Mouse (Mus musculus) limb, embryonic 13.5 days (tissue): ENCODE results near the gene Ninj2. TPM values are rescaled to one million over a fixed set of nuclear protein-coding genes. Genes with fewer than 3 reads are reported as not detected.
A peak's percentile ranks its signal among the peaks of the same experiment; 100 is the strongest.

Experiments used
- ATAC-seq: fragments of 200-750 bp; cut with Nextera tagmentation; 2 replicates; pipeline ENCODE4 v1.8.0; 2017; ENCODE audit warnings: low read depth, moderate number of reproducible peaks, moderate TSS enrichment; ENCODE audit not compliant: low FRiP score
- H3K27ac ChIP-seq: fragments of 300-500 bp; sonication (generic); 2 replicates; pipeline ENCODE4 v1.5.1; 2015; ENCODE audit warnings: inconsistent platforms, mild to moderate bottlenecking, moderate library complexity
- H3K27me3 ChIP-seq: fragments of 300-500 bp; sonication (generic); 2 replicates; pipeline ENCODE4 v1.6.1; 2015; ENCODE audit warnings: mild to moderate bottlenecking, inconsistent platforms
- H3K36me3 ChIP-seq: fragments of 300-500 bp; sonication (generic); 2 replicates; pipeline ENCODE4 v1.6.1; 2015; ENCODE audit warnings: inconsistent platforms, mild to moderate bottlenecking, moderate library complexity
- H3K4me1 ChIP-seq: fragments of 300-500 bp; sonication (generic); 2 replicates; pipeline ENCODE4 v1.6.1; 2015; ENCODE audit warnings: inconsistent platforms
- H3K4me2 ChIP-seq: fragments of 300-500 bp; sonication (generic); replicated peaks from 2 replicates; pipeline ENCODE4 v1.6.1; 2015; ENCODE audit warnings: inconsistent platforms, mild to moderate bottlenecking, moderate library complexity
- H3K4me3 ChIP-seq: fragments of 300-500 bp; sonication (generic); 2 replicates; pipeline ENCODE4 v1.5.1; 2015; ENCODE audit warnings: moderate library complexity, mild to moderate bottlenecking, inconsistent platforms
- H3K9ac ChIP-seq: fragments of 300-500 bp; sonication (generic); 2 replicates; pipeline ENCODE4 v1.6.1; 2015; ENCODE audit warnings: mild to moderate bottlenecking, inconsistent platforms
- H3K9me3 ChIP-seq: fragments of 300-500 bp; sonication (generic); 2 replicates; pipeline ENCODE4 v1.6.1; 2016; ENCODE audit warnings: inconsistent platforms
- WGBS: fragments of 180-500 bp; shearing (Covaris S2); methylation state at CpG from one replicate; pipeline ENCODE4 v1.1.7; 2015; 5-methylcytosine and 5-hydroxymethylcytosine counted together
- polyA plus RNA-seq: library from polyadenylated mRNA; unstranded; fragments of >200 nt; fragmentation: Nextera tagmentation; extraction: Ambion mirVana; gene quantifications from 2 replicates; pipeline ENCODE4 v1.2.1, GENCODE M21; 2015

The Ninj2 gene
- polyA plus RNA-seq, result 0.96 and 0.98 TPM in 2 replicates

- Histone ChIP-seq H3K9me3 (no peaks in the 10 kb centered on the region), H3K27ac (peak within 1 kb of the TSS; percentile 39; the same call in 1 of the 2 replicates), H3K4me1 (peaks cover 15% of the 10 kb centered on the region), H3K36me3 (no peaks in the 10 kb centered on the region), H3K4me2 (peak within 1 kb of the TSS; percentile 27; the same call in 1 of the 2 replicates), H3K27me3 (no peaks in the 10 kb centered on the region), H3K4me3 (no peak within 1 kb of the TSS), H3K9ac (no peak within 1 kb of the TSS)
- 56% methylated on average over 11 of the region's 11 CpGs for WGBS
- ATAC-seq, result no peak
Measured at GRCm38 (mm10) chr6:120093100-120093499, at the start of gene Ninj2. Gene Ninj2 (plus strand): TSS chr6:120093350.

DNA sequence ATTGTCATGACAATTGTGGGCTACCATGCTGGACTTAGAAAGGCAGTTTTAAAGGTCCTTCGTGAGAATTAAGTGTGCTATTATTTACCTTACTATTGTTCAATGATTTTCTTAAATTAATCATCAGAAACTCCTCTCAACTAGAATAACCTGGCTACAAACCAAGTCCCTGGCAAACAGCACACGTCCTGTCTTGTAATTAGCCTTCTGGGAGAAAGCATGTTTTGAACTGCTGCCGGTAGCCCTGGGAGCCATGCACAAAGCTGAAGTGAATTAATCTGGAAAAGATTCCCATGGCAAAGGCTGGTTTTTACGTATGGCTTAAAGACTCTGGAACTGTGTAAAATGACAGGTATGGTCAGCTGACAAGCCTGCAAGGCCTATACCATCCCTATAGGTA lies 47.7 kb upstream of the Ninj2 start:
- no peak overlapping the region for H3K4me2 ChIP-seq
- H3K27me3 ChIP-seq, result no peaks in the 10 kb centered on the region
- no peak overlapping the region for H3K27ac ChIP-seq
- H3K36me3 ChIP-seq, result no peaks in the 10 kb centered on the region
- H3K9ac ChIP-seq, result no peak overlapping the region
- no peak for ATAC-seq
- 0 out of 2 replicates have a peak, but pooled peaks cover 4% of the 10 kb centered on the region for H3K4me1 ChIP-seq
- no peak overlapping the region for H3K4me3 ChIP-seq
- H3K9me3 ChIP-seq, result no peaks in the 10 kb centered on the region
- WGBS, result 57% methylated on average over 4 of the region's 4 CpGs

DNA sequence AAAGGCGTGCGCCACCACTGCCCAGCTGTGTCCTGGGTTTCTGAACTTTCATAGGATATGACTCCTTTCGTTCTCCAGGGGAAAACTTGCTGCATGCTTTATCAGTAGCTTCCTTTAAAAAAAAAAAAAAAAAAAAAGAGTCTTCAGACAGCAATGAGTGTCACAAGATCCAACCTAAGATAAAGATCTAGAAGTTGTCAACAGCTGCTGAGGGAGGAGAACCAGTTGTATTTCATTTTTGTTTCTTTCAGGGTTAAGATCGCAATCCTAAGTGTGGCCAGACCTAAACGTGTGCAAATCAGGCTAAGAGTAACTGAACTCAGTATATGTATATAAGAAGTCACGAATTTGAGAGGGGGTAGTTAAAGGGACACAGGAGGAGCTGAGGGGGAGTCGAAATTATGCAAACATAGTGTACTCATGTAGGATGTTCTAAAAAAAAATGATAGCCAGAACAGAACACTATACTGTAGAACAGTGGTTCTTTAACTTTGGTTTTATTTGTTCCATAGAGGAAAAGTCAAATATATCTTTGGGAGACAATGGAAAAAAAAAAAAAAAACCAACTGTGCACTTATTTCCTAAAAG lies 45.4 kb upstream of the Ninj2 start:
- H3K36me3 ChIP-seq, result no peaks in the 10 kb centered on the region
- 68% methylated on average over 7 of the region's 7 CpGs for WGBS
- no peak overlapping the region for H3K4me3 ChIP-seq
- H3K9me3 ChIP-seq, result no peaks in the 10 kb centered on the region
- H3K4me1 ChIP-seq, result 0 out of 2 replicates have a peak, but pooled peaks cover 4% of the 10 kb centered on the region
- no peak overlapping the region for H3K4me2 ChIP-seq
- ATAC-seq, result no peak
- no peak overlapping the region for H3K9ac ChIP-seq
- no peaks in the 10 kb centered on the region for H3K27me3 ChIP-seq
- H3K27ac ChIP-seq, result no peak overlapping the region

- Histone ChIP-seq H3K4me2 (no peak overlapping the region), H3K36me3 (no peaks in the 10 kb centered on the region), H3K9ac (no peak overlapping the region), H3K27ac (no peak overlapping the region), H3K4me3 (no peak overlapping the region), H3K27me3 (no peaks in the 10 kb centered on the region), H3K9me3 (no peaks in the 10 kb centered on the region), H3K4me1 (no peaks in the 10 kb centered on the region)
- 80% methylated on average over 6 of the region's 6 CpGs for WGBS
- ATAC-seq, result no peak
Measured at GRCm38 (mm10) chr6:120054412-120054811, 38.7 kb upstream of the Ninj2 start.

DNA sequence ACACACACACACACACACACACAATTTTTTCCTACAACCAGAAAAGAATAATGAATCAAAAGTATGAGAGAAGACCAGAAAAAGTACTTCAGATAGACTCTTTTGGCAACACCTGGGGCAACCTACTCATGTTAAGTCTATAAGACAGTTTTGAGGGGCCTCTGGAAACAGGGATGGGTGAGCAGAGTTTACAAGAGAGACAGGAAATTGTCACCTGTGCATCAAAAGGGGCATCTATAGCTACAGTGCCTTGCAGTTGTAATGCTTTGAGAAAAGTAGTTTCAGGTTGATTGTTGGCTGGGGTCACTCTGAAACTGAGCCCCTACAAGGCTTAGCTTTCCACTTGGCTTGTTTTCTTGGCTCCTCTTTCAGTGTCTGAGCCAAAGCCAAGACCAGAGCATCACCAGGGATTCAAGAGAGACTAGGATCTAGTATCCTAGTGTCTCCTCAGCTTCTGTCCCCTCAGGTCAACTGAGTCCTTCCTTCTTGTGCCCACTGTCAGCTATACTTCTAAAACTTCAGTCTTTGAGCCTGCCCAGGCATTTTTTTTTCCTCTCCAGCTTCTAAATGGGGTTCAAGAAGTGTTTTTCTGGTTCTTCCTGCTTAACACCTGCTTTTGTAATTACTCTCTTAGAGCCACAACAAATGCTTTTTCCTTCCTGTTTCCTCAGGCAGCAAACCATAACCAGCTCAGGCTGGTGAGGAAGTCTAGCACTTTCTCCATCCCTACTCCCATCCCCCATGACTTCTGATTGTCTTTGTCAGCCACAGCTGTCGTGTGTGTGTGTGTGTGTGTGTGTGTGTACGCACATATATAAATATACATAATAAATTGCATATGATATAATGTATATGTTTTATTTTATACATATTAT lies 37.2 kb upstream of the Ninj2 start:
- Histone ChIP-seq H3K9me3 (no peaks in the 10 kb centered on the region), H3K9ac (no peak overlapping the region), H3K36me3 (no peaks in the 10 kb centered on the region), H3K4me1 (no peaks in the 10 kb centered on the region), H3K27ac (no peak overlapping the region), H3K4me3 (no peak overlapping the region), H3K4me2 (no peak overlapping the region), H3K27me3 (no peaks in the 10 kb centered on the region)
- WGBS, result 75% methylated on average over 2 of the region's 2 CpGs
- ATAC-seq, result no peak

- Histone ChIP-seq H3K4me1 (no peaks in the 10 kb centered on the region), H3K4me2 (no peak overlapping the region), H3K4me3 (no peak overlapping the region), H3K36me3 (no peaks in the 10 kb centered on the region), H3K27ac (no peak overlapping the region), H3K9ac (no peak overlapping the region), H3K9me3 (no peaks in the 10 kb centered on the region), H3K27me3 (no peaks in the 10 kb centered on the region)
- no peak for ATAC-seq
- 80% methylated on average over 5 of the region's 5 CpGs for WGBS
Measured at GRCm38 (mm10) chr6:120062934-120063333, 30.2 kb upstream of the Ninj2 start.

GRCm38 (mm10) chr6:120064627-120065026 lies 28.5 kb upstream of the Ninj2 start:
- Histone ChIP-seq H3K27ac (no peak overlapping the region), H3K9ac (no peak overlapping the region), H3K4me1 (no peaks in the 10 kb centered on the region), H3K9me3 (no peaks in the 10 kb centered on the region; the same call in 1 of the 2 replicates), H3K4me3 (no peak overlapping the region), H3K36me3 (no peaks in the 10 kb centered on the region), H3K4me2 (no peak overlapping the region), H3K27me3 (no peaks in the 10 kb centered on the region)
- ATAC-seq, result no peak
- 42% methylated on average over 2 of the region's 2 CpGs for WGBS

DNA sequence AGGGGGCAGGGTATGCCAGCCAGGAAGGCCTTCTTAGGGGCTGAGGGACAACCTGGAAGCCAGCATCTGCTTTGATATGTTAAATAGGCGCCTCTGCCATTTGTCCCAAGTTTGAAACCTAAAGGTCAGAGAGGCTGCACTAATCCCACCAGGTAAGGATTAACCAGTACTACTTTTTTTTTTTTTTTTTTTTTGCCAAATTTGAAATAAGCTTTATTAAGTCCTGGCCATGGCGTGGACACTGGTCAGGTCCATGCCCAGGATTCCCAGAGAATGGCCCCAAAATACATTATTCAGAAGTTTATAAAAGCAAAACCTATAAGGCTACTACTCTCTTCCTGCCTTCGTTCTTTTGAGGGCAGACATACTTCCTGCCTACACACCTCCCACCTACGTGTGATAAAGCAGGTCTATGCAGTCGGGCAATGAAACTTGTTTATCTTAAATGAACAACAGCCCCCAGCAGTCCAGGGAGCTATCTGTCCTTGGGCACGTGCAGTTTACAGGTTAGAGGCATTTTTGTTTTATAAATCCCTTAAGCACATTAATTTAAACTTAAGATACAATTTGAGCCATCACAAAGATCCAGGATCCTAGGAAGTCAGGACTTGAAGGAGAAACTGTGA lies 27.5 kb upstream of the Ninj2 start:
- Histone ChIP-seq H3K4me1 (no peaks in the 10 kb centered on the region), H3K4me2 (no peak overlapping the region), H3K27me3 (no peaks in the 10 kb centered on the region), H3K4me3 (no peak overlapping the region), H3K9ac (no peak overlapping the region), H3K36me3 (no peaks in the 10 kb centered on the region), H3K27ac (no peak overlapping the region), H3K9me3 (no peaks in the 10 kb centered on the region; the same call in 1 of the 2 replicates)
- 64% methylated on average over 6 of the region's 6 CpGs for WGBS
- ATAC-seq, result no peak

- Histone ChIP-seq H3K4me2 (no peak overlapping the region), H3K9ac (no peak overlapping the region), H3K27me3 (no peaks in the 10 kb centered on the region), H3K27ac (no peak overlapping the region), H3K9me3 (no peaks in the 10 kb centered on the region; the same call in 1 of the 2 replicates), H3K36me3 (no peaks in the 10 kb centered on the region), H3K4me3 (no peak overlapping the region), H3K4me1 (no peaks in the 10 kb centered on the region)
- no peak for ATAC-seq
- 85% methylated on average over 3 of the region's 3 CpGs for WGBS
Measured at GRCm38 (mm10) chr6:120069546-120069945, 23.6 kb upstream of the Ninj2 start.

GRCm38 (mm10) chr6:120072630-120073029 lies 20.5 kb upstream of the Ninj2 start:
- 83% methylated on average over 2 of the region's 2 CpGs for WGBS
- H3K27me3 ChIP-seq, result no peaks in the 10 kb centered on the region

DNA sequence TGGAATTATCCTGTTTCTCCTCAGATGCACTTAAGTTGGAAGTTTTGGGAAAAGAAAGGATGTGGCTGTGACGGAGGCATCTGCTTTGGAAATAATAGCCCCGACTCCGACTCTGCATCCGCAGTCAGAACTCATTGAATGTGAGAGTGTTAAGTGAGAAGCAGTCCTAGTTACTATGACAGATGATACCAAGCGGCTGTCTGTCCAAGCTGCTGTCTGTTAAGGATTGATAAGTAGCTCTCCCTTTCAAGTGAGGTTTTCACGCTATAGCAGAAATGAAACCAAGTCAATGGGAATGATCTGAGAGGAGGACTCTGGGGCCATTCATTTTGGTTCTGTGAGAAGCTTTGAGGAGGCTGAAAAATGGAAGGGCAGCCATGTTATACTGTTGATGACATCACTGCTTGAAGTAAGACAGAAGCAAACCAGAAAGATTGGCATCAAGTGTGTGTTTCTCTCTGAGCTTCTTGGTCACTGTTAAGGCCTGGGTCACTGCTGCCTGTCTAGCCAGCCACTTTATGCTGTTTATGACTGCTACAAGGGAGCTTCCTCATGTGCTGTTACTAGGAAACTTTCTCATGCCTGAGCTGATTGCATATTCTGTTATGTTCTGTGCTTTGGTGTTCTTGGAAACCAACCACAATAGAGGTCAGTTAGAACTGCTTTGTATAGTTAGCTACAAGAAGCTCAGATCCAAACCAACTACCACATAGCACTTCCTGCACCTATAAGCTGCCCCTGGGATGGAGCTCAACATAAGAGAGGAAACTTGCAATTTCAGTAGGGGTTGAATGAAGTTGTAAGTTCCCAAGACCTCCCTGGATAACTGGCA lies 16.3 kb upstream of the Ninj2 start:
- 84% methylated on average over 6 of the region's 6 CpGs for WGBS
- Histone ChIP-seq H3K27ac (no peak overlapping the region), H3K9me3 (no peaks in the 10 kb centered on the region), H3K4me3 (no peak overlapping the region), H3K27me3 (no peaks in the 10 kb centered on the region), H3K36me3 (no peaks in the 10 kb centered on the region), H3K9ac (no peak overlapping the region), H3K4me2 (no peak overlapping the region), H3K4me1 (no peaks in the 10 kb centered on the region)
- no peak for ATAC-seq

More at GRCm38 (mm10) chr6:120072630-120073029, 20.5 kb upstream of the Ninj2 start:
- H3K4me2 ChIP-seq, result no peak overlapping the region
- no peak overlapping the region for H3K9ac ChIP-seq
- no peaks in the 10 kb centered on the region for H3K4me1 ChIP-seq
- H3K9me3 ChIP-seq, result no peaks in the 10 kb centered on the region; the same call in 1 of the 2 replicates
- no peaks in the 10 kb centered on the region for H3K36me3 ChIP-seq
- no peak overlapping the region for H3K4me3 ChIP-seq
- ATAC-seq, result no peak
- no peak overlapping the region for H3K27ac ChIP-seq
